Mouse (Mus musculus): ENCODE data around the gene 1700018B08Rik.

1700018B08Rik gene

GRCm38 (mm10) chr8:121511751-121512150, 32.4 kb downstream of the 1700018B08Rik start:
- 66% methylated on average over 9 of the region's 9 CpGs for WGBS

GRCm38 (mm10) chr8:121497621-121498020, 46.5 kb downstream of the 1700018B08Rik start:
- WGBS: 87% methylated on average over 6 of the region's 6 CpGs

- WGBS: 70% methylated on average over 9 of the region's 9 CpGs
Measured at GRCm38 (mm10) chr8:121491633-121492032, 52.5 kb downstream of the 1700018B08Rik start.

GRCm38 (mm10) chr8:121484072-121484782, 59.9 kb downstream of the 1700018B08Rik start:
- WGBS: 77% methylated on average over 23 of the region's 23 CpGs

All from cerebral cortex, adult 2 months (tissue).